Mouse (Mus musculus): ENCODE data around the gene Fat3.
A peak's percentile ranks its signal among the peaks of the same experiment; 100 is the strongest.

Gene Fat3

DNA sequence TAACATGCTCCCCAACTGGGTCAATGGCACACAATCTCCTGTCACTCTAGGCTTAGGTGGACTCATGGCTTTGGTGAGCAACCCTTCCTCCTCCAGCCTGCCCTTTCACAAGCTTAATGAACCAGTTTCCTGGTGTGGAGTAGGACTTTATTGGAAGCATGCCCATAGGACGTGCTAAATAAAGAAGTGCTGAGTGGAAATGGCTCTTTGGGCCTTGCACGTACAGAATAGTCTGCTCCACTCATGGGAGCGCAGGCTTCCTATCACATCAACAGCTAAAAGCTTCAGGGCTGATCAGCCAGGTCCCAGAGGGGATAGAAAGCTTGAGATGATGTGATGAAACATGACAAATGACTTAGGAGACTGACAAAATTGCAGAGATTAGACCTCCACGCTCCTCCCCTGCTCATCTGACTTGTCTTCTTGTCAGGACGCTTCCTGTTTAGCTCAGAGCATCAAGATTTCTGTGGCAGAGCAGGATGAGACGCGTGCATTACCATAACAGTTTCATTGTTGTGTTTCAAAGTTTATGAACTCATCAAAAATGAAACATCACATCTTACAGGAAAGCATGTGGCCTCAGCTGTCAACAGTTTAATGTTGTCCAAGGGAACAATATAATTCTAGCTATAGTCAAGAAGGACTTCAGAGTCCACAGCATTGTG, 386.1 kb downstream of the Fat3 start:
- no peak for DNase-seq

DNA sequence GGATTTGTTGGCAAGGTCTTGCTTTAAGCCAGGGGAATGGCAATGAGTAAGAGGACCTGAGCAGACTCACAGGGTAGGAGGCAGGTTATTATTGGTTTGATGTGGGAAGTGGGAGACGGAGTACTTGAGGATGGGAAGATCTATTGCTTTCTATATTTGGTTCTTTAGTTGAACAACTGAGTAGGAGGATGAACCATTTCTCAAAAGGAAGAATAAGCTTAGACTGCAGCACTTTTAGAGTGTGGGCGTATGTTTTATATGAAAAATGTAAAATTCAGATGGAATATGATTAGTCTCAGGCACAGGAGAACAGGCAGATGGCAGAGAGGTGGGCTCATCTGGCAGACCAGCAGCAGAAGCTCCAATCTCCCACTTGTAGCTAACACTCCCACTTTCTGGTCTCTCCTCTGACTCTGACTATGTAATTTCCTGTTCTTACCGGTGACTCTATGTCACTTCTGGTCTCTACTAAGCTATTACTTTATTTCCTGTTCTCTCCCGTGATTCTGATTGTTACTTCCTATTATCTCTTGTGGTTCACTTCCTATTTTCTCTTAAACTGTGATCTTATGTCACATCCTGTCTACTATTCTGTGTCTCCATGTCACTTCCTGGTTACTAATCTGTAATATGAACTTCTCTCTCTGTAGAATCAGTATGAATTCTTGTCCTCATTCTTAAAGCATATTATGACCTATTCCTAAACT, 387.0 kb downstream of the Fat3 start:
- DNase-seq: no peak

DNA sequence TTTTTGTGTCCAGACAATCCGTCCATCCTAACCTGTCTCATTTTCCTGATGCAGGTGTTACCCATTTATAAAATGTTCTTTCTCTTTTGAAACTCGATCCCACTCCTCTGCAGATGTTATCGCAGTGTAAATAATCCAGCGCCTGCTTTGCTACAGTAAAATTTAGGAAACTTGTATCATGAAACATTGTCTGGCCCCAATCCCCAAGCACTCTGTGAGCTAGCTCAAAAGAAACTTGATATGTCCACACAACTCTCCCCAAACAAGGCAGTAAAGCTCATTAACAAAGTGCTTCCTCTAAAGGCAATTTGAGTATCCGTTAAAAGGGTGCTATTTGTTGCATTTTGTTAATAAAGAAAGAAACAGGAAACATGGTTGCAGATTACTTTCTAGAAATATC, 393.2 kb downstream of the Fat3 start:
- no peak for DNase-seq

DNA sequence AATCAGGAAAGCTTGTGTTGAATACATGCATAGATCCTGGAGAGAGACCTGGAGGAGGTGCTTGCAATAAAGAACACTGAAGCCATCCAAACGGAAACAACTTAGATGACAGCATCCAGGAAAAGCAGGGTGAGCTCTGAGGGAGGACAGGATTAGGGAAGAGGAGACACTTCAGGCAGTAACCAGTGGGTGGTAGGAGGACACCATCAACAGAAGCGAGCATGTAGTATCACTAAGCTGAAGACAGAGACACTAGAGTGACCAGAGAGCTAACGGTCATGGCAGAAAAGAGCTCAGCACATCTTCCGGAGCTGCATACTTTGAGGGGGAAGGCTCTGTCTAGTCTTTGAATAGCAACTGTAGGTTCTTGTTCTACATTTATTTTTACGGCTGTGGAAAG, 393.7 kb downstream of the Fat3 start:
- no peak for DNase-seq

DNA sequence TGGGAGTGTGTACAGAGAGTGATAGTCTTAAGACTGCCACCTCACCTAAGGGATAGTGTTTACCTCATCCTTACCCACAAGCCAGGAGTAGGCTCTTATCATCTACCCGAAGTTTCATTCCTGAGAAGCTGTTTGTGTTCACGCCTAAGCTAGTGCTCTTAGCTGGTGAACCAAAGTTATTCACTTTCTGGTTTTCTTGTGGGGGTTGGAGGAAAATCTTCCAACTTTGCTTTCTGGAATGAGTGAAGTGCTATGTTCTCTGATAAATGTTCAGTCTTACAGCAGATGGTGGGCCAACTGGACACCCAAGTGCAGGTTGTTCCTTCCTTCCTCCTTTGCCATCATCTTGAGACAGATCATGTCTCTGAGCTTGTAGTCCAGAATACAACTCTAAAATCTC, 402.5 kb downstream of the Fat3 start:
- DNase-seq: no peak

DNA sequence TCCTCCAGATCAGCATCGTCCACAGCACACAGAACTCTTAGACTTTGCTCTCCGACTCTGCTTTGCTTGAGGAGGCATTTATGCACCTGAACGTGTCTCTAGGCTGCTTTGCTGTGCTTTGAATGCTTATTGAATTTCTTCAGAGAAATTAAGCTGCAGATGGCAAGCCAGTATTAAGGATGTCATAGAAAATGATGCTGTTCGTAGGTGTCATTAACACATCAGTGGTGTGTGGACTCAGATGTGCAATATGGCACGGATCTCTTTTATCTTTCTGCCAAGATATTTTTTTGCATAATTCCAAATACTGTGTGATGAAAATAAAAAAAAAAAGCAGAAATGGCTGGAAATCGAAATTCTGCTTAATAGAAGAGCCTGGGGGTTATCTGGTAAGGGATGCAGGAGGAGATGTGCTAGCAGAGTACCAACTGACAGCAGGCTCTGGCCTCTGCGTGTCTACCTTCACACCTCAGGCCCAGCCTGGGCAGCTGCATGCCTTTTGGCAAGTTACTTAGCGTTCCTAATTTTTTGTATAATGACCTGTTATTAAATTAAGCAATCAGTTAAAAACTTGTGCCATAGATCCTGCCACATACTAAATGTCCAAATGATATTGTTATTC, 407.9 kb downstream of the Fat3 start:
- no peak for DNase-seq

DNA sequence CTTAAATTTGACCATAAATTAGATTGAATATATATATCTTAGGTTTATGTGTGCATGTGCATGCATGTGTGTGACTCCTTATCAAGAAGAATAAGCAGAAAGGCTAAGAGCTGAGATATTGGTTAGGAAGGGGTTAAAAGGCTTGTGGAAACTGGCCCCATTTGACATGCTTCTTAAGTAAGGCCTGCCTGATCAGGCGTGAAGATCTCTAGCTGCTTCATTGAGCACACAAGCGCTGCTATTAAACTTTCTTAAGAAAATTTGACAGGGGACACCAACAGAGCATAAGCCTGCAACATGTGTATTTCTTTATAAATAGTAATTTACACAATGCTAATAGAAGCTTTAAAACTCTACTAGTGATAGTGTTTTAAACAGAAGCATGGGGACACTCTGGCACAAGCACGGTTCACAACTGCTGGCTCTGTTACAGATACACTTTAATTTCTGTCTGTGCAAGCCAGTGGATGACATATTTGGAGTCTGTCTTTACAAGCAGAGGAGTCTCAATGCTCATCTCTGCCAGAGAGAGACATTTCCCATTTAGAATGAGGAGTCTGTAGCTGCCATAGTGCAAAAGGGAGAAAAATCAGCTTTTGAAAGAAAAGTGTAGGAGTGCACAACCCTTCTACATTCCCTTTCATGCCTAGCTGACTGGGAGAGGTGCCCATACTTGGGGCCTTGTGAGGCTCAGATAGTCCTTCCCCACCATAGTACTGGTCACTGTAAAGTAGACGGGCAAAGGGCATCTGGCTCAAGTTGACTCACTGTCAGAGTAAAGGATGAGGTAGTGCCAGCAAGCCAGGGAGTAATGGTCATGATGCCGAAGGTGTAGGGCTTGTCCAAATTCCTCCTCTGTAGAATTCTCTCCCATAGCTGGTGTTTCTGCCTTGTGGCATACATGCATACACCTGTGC, 408.8 kb downstream of the Fat3 start:
- DNase-seq: no peak

DNA sequence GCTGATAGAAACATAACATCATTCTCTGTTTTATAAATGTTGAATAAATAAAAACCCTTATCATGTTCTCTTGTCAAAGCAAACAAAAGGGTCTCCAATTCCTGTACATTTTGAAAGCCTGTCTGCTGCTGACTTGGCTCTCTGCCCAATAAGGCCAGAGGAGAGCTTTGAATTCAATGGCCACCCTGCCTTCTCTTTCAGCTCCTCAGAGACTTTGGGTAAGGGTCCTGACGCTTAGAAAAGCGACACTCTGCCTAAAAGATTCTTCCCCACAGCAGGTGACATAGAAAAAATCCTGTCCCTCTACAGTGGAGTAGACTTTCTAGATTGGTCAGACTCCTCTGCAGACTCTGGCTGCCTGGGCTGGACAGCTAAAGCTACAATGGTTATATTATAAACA, 421.8 kb downstream of the Fat3 start:
- DNase-seq: no peak

DNA sequence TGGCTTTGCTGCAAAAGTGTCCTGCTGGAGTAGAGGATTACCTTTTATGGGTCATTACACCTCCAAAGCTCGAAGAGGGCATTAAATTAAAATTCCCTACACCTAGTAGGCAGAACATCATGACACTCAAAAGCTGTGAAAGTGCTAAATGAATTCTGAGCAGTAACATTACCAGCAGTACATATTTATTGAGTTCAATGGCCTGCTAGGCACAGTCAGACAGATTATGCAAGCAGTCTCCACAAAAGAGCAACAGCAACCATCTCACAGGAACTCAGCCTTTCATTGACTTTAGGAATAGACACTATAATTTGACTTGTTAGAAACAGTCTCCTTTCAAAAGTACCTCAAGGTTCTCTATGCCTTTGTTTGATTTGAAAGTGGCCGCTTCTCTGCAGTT, 426.4 kb downstream of the Fat3 start:
- no peak for DNase-seq

DNA sequence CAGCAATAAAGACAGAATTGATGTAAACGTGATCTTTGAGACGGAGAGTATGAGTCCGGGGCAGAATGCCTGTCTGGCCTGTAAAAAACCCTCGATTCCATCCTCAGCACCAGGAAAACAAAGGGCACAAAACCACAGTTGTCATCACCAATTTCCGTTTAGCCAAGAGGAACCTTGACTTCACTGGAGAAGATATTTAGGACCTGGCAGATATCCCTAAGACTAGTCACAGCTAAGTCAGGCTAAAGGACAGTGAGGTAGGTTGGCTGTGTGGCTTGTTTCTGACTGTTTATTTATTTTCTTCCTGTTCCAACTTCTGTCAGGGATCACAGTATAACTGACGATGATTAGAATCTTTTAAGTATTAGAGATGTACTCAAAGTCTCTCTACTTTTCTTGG, 427.0 kb downstream of the Fat3 start:
- no peak for DNase-seq

DNA sequence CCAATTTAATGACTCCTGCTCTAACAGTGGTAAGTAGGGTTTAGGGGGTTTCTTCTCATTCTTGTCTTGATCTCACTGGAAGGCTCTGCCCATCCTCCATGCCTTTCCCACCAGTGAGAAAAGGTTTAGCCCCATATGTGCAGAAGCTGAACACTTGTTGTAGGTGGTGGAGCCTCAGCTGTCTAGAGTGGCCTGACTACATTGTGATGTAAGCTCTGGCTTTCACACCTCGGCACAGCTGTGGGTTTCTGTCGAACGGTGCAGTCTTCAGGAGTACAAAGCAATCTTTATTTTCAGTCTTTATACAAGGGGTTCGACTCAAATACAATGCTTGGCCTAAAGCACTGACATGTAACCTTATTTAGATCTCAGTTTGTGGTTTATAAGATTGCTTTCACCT, 437.6 kb downstream of the Fat3 start:
- DNase-seq: no peak

DNA sequence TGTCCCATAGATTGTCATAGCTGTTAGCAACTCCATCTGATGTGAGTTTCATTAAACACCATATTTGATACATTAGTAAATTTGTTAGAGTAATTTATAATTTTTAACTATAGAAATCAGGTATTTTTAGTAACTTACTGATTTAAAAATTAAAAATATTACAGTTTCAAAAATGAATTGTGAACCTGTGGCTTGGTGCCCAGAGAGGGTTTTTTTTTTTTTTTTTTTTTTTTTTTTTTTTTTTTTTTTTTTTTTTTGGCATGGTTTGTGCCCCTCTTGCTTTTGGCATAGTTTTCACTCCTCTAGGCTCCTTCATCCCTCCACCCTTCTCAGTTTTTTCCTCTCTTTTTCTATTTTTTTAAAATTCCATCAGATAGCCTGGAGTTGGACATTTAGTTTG, 438.6 kb downstream of the Fat3 start:
- DNase-seq: no peak

DNA sequence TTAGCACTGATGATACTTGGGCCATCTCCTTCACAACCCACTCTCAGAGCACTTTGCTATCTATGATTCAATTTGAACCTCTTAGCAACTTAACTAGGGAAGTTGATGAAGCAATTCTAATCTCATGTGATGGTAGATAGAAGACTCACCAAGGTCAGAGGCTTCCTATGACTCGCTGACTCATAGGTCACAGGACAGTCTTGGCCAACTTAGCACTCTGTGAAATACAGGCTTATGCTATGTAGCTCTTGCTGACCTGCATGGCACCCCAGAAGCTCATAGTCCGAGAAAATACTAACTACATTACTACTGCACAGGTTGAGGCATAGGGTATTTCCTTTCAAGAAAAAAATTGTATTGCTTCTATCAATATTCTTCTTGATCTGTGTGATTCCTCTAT, 454.4 kb downstream of the Fat3 start:
- DNase-seq: no peak

DNA sequence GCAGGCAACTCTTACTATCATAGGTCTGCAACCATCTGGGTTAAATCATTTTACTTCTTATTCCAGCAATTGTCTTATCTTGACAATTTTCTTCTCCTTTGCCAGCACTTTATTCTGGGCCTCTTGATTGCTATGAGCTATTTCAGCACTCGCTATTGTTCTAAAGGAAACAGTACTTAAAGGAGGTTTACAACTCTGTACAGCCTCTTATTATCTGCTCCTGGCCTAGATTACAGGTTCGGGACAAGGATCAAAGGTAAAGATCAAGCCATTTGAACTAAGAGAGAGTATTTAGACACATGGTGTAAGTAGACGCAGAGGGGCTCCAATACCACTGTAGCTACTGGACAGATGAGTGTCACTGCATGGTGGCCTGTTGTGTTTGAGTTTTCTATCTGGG, 463.7 kb downstream of the Fat3 start:
- no peak for DNase-seq

DNA sequence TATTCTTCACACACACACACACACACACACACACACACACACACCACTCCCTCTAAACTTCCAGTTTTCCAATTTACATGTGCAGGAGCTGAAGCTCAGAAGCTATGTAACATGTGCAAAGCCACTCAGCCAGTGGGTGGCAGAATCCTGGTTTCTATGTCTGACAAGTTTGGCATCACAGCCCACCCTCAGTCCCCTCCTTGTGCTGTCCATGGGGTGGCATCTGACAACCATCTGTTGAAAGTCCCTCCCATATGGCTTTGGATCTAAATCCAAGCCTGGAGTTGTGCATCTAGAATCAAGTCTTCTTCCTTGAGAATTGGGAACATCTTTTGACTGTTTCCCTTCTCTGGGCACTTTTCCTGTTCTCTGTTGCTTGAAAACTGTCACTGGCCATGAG, 464.7 kb downstream of the Fat3 start:
- DNase-seq: peak in 1 of 2 experiments; percentile 5

DNA sequence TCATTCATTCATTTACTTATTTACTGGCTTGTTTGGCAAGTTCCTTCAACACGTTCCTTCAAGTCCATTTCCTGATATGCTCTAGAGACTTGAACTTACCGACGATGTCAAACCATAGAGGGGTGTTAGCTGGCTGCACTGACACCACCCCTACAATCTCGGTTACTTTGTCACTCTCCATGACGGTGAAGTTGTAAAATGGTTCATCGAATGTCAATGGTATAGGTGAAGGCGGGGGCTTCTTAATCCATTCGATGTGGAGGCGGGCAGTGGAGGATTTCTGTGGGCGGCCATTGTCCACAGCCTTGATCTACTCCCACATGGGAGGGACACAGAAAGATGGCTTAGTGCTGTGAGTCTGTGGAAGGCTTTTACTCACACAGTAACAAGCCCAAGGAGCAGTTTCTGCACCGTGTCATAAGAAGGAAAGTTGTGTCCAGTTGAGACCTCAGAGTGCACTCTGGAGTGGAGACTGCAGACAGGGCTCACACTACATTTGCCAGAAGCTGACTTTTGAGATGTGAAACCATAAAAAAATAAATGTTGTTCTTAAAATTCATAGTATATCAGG, 471.3 kb downstream of the Fat3 start:
- DNase-seq: no peak

DNA sequence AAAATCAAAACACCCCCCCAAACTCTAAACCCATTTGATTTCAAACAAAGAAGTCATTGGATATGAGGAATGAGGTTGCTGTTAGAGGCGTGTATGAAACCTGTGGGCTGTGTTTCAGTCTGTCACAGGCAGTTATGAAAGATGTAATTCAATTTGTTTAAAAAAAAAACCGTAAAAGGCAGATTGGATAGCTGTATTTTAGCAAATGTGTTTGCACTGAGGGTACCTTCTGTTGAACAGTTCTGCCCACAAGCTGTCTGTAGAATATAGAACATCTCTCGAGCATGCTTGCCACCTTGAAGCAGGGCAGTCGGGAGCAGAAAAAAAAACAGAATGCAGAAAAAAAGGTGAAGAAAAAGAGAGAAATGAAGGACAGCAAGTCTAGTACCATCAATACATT, 472.0 kb downstream of the Fat3 start:
- no peak for DNase-seq

DNA sequence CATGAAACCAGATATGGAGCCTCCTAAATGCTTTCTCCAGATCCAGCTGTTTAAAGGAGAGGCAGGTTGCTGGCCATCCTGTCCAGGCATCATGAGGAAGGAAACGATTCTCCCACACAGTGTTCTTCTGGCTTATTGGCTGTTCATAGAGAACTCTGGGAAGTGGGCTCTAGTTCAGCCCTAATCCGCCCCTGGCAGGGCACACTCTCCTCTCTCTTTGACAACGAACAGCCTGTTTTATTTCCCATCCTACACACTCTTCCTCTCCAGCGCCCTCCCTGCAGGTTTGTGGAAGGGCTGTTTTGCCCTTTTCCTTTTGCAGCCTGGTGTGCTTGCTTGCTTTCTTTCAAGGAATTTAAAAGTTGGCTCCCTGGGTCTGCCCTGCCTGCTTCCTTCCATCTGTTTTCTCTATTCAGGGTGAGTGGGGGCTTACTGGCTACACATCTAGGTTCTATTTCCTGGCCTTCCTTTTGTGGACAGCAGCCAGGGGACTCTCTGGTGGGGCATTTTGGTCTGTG, 472.6 kb downstream of the Fat3 start:
- DNase-seq: no peak

DNA sequence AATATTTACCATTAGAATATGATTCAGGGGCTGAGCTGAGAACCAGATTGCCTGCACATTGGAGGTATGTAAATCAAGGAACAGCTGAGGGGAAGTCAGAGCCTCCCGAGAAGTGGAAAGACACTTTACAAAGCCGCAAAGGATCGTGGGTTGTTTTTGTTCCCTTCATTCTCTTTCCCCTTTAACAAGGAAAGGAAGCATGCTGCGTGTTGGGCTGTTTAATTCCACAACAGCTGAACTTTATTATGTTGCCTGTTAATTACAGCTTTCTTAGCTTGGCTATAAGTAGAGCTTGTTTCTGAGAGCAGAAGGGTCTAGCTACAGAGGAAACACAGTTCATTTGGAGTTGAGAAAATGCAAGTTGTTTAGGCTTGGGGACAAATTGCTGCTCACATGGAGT, 475.0 kb downstream of the Fat3 start:
- DNase-seq: no peak

DNA sequence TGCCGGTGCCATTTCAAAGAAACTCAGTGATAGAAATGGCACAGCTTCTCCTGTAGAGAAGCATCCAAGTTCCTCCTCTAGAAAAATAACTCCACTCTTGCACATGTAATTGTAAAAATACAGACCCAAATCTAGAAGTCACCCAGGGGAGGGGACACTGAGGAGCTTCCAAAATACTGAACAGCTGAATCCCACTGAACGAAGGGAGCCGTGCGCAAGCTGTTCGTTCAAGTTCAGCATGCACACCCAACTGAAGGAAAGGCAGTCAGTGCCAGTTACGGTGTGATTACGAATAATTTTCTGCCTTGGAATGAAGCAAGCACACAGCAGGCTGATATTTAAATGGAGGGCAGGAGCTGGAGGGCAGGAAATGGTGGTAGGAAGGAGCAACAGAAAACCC, 476.4 kb downstream of the Fat3 start:
- no peak for DNase-seq

DNA sequence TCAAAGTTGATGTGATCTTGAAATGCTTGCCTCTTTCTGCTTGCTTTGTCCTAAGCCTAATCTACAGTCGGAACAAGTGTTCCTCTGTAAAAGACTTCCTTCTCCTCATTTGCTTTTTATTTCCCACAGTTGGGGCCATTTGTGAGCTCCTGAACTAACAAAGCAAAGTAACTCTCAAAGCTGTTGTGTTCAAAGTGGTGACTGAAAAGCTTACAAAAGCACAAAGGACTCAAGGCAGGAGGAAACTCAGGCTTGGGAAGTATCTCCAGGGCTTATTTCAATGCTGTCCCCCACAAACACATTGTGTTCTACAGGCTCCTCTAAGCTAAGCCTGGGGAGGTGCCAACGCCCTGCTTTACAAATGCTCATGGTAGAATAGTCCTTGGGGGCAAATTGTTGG, 487.0 kb downstream of the Fat3 start:
- DNase-seq: no peak

DNA sequence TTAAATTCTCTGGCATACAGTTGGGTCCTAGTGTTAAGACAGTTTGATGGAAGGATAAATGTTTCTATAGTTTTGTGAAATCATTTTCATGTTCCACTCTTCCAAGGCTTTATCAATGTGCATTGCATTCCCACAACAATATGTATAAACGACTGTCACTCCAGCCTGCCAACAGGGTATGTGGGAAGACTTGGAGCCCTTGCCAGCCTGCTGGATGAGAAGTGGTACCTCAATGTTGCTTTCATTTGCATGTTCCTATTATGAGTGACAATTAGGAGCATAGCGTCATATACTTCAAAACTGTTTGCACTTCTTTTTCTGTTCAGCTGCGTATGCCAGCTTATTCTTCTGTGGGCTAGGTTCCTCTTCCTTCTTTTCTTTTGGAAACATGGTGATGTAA, 489.7 kb downstream of the Fat3 start:
- DNase-seq: no peak

DNA sequence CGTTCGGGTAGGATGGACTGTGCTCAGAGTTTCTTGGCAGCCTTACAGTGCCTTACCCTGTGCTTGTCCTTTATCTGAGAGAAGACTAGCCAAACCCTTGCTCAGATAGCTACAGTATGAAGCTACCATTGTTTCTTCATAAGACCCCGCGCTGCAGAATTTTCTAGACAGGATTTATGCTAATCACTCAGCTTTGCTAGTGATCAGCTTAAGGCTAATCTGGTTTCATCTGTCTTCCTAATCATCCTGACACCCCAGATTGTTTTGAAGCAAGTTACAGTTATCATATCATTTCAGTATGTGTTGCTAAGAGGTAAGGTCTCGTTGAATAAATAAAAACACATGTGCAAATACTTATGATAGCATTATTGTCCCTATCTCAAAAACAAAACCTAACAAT, 493.6 kb downstream of the Fat3 start:
- DNase-seq: no peak
